Mouse (Mus musculus): ENCODE data around the gene Rnf208. TPM values are rescaled to one million over a fixed set of nuclear protein-coding genes. Genes with fewer than 3 reads are reported as not detected.

The Rnf208 gene
- 100 to 1,000 TPM; 195 to 202 TPM for total RNA-seq (2021)
- long read RNA-seq, experiment 1, transcript Rnf208-203 (2 exons, 885 nt) = major isoform, 76 of 136 reads
- long read RNA-seq, experiment 1, transcript Rnf208-202 (1 exons, 1,333 nt) = minor isoform, 57 of 136 reads
- long read RNA-seq, experiment 1, partial matches to known transcripts = 0 of 136 reads
- long read RNA-seq, experiment 1, other reads (novel, unspliced or antisense) = 2 of 136 reads
- long read RNA-seq, experiment 2, transcript Rnf208-202 (1 exons, 1,333 nt) = minor isoform, 63 of 160 reads
- long read RNA-seq, experiment 2, transcript Rnf208-203 (2 exons, 885 nt) = major isoform, 91 of 160 reads
- long read RNA-seq, experiment 2, partial matches to known transcripts = 0 of 160 reads
- long read RNA-seq, experiment 2, other reads (novel, unspliced or antisense) = 6 of 160 reads

- no peak for DNase-seq (ENCODE audit: low spot score in 2 of 2)
Observed at GRCm38 (mm10) chr2:25242101-25242506, at the start of gene Rnf208, which contains the start of gene Cysrt1. Rnf208 (plus strand) TSS chr2:25242255. Cysrt1 (minus strand) TSS chr2:25242452.

- peak; percentile 78 to 85 for DNase-seq (ENCODE audit: low spot score in 2 of 2)
Observed at GRCm38 (mm10) chr2:25193330-25193770, 48.7 kb upstream of the Rnf208 start.

- DNase-seq (ENCODE audit: low spot score in 2 of 2) = no peak
Observed at GRCm38 (mm10) chr2:25194006-25194405, 48.0 kb upstream of the Rnf208 start.

- no peak for DNase-seq (ENCODE audit: low spot score in 2 of 2)
Observed at GRCm38 (mm10) chr2:25194486-25195171, 47.4 kb upstream of the Rnf208 start.

- no peak for DNase-seq (ENCODE audit: low spot score in 2 of 2)
Observed at GRCm38 (mm10) chr2:25195211-25196156, 46.6 kb upstream of the Rnf208 start.

- no peak for DNase-seq (ENCODE audit: low spot score in 2 of 2)
Observed at GRCm38 (mm10) chr2:25196172-25196954, 45.7 kb upstream of the Rnf208 start, which contains the start of gene Tor4a. Tor4a (minus strand) TSS chr2:25196886.

GRCm38 (mm10) chr2:25197191-25197590 lies 44.9 kb upstream of the Rnf208 start:
- no peak for DNase-seq (ENCODE audit: low spot score in 2 of 2)

- DNase-seq (ENCODE audit: low spot score in 2 of 2) = no peak
Observed at GRCm38 (mm10) chr2:25197946-25198345, 44.1 kb upstream of the Rnf208 start.

- no peak for DNase-seq (ENCODE audit: low spot score in 2 of 2)
Observed at GRCm38 (mm10) chr2:25200631-25201030, 41.4 kb upstream of the Rnf208 start.

- no peak for DNase-seq (ENCODE audit: low spot score in 2 of 2)
Observed at GRCm38 (mm10) chr2:25203631-25204214, 38.3 kb upstream of the Rnf208 start.

- no peak for DNase-seq (ENCODE audit: low spot score in 2 of 2)
Observed at GRCm38 (mm10) chr2:25207593-25207992, 34.5 kb upstream of the Rnf208 start.

GRCm38 (mm10) chr2:25210686-25211085 lies 31.4 kb upstream of the Rnf208 start:
- DNase-seq (ENCODE audit: low spot score in 2 of 2) = no peak

- DNase-seq (ENCODE audit: low spot score in 2 of 2) = peak; percentile 81 to 84
Observed at GRCm38 (mm10) chr2:25211121-25211670, 30.9 kb upstream of the Rnf208 start, which contains the start of gene Nelfb. Nelfb (minus strand) TSS chr2:25211489.

GRCm38 (mm10) chr2:25213266-25213865 lies 28.7 kb upstream of the Rnf208 start:
- DNase-seq (ENCODE audit: low spot score in 2 of 2) = no peak

GRCm38 (mm10) chr2:25214444-25214843 lies 27.6 kb upstream of the Rnf208 start, which contains the start of gene Stpg3:
Stpg3 (minus strand) TSS chr2:25214637.
- DNase-seq (ENCODE audit: low spot score in 2 of 2) = no peak

GRCm38 (mm10) chr2:25217666-25218065 lies 24.4 kb upstream of the Rnf208 start:
- no peak for DNase-seq (ENCODE audit: low spot score in 2 of 2)

GRCm38 (mm10) chr2:25218445-25218844 lies 23.6 kb upstream of the Rnf208 start, which contains the start of gene Fam166a:
Fam166a (plus strand) TSS chr2:25218745.
- no peak for DNase-seq (ENCODE audit: low spot score in 2 of 2)

GRCm38 (mm10) chr2:25221331-25221772 lies 20.7 kb upstream of the Rnf208 start:
- no peak for DNase-seq (ENCODE audit: low spot score in 2 of 2)
